Mouse (Mus musculus) 3134 (cell line): ENCODE data around the gene Sdhb.

Experiments
- DNase-seq: peaks from one replicate; pipeline ENCODE4 v3.0.0-alpha.2; 2011; ENCODE audit warnings: low spot score; ENCODE audit not compliant: insufficient read length; ENCODE audit errors: extremely low read depth

Sdhb gene

DNA sequence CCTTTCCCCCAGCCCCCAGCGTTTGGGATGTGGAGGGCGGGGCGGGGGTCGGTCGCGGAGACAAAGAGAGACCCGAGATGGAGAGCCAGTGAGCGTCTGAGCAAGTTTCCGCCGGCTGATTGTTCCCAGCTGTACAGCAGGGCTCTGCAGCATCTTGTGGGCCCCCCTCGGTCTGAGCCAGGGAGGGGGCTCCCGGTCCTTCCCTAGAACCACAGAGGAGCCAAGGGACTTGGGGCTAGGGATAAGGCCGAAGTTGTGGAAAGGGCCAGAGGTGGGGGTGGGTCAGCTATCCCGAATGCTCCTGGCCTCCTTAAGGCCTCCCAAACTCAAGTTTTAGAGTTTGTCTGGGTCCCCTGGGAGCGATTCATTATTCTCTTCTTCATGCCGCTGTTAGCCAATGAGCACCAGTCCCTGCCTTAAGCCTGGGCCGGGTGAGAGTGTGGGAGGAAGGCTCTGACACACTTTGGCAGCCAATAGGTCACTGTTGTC, 50.0 kb downstream of the Sdhb start:
- DNase-seq, result no peak

DNA sequence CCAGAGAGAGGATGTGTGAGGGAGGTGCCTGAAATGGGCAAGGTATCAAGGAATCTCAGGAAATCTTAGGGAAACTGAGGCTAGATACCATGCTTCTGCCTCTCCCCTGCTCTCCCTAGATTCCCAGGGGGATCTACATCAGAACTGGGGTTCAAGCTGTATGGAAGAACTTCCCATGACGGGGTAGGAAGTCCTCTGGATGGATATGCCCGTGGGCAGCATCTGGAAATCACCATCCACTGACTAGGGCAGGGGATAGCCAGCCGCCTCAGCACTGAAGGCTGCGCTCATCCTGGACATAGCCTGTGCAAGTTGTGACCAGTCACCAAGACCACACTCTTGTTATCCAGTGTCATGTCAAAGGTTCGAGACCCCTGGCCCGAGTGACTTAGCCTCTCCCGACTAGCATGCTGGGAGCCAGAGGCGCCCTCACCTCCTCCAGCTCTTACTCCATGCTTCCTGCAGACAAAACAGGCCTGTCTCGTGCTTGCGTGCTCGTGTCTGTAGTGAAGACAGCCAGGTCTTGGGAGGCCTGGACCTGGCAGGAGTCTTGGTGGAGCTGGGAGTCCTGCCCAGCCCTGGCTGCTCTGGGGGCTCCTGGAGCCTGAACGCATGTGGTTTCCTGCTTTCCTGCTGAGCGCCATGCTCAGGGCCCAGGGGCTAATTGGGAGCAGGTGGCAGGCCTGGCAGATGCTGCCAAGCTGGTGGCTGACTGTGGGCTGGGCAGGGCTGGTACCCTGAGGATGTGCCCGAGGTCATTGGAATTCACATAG, 50.7 kb downstream of the Sdhb start:
- peak; percentile 74 for DNase-seq

DNA sequence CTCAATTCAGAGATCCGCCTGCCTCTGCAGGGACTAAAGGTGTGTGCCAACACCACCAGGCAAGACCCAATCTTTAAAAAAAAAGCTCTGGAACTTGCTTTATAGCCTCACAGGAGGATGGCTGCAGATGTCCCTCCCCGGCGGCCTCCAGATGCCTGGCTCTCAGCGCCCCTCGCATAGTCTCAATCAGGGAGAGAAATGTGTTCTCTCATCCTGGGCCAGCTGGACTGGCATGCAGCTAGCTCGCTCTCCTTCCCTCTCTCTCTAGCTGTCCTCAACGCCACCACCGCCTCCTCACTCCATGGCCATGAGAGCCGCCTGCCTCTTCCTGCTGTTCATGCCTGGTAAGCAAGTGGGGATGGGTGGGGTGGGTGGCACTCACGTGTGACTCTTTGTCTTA, 51.6 kb downstream of the Sdhb start:
- no peak for DNase-seq

DNA sequence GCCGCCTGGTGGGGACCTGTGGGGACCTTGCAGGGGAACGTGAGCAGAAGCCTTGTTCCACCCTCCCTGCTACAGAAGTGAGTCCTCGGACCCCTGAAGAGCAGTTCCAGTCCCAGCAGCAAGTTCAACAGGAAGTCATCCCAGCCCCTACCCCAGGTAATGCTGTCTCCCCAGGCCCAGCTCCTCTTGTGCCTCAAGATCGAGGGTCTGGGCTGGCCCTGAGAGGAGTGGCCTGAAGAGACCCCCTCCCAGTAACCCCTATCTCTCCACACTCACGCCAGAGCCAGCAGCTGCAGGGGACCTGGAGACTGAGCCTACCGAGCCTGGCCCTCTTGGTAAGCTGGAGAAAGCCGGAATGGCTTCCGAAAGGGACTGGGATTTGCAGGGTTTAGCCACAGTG, 53.1 kb downstream of the Sdhb start:
- DNase-seq, result no peak

DNA sequence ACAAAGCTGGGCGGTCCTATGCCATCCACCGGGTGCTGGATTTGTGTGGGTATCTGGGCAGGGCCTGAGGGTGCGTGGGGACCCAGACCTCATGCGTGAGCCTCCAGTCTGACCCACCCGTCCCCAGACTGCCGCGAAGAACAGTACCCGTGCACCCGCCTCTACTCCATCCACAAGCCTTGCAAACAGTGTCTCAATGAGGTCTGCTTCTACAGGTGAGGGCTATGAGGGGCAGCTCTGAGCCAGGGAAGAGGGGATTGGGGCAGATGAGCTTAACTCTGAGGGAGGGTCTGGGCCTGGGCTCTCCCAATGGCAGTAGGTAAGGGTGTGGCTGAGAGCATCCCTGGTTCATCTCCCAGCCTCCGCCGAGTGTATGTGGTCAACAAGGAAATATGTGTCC, 53.9 kb downstream of the Sdhb start:
- DNase-seq, result no peak

DNA sequence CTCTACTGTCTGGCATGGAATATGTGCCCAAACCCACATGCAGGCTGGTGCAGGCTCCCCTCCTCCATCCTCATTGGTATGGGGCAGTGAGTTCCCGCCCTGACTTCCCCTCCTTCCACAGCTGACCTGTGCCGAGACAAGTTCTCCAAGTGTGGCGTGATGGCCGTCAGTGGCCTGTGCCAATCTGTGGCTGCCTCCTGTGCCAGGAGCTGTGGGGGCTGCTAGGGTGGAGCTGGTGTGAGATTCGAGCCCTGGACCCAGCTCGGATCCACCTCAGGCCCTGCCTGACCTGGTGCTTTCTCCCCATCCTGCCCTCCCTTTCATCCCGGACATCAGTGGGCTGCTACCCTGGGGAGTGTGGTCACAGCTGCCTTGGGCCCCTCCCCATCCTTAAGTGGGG, 54.4 kb downstream of the Sdhb start:
- no peak for DNase-seq

DNA sequence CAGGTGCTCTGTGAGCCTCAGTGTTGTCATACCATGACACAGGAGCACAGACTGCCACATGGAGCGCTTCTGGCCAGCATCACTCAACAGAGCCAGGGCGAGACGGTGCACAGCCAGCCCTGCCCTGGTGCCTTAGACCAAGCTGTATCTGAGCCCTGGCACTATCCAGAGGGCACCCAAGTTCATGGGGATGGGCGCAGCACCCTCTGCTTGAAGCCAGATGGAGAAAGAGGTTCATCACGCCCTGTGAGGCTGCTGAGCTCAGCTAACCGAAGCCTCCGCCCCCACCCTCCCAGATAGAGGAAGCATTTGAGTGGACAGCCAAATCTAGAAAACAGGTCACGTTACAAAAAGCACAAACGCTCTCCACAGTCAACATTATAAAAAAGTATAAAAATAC, 55.3 kb downstream of the Sdhb start:
- DNase-seq, result no peak

DNA sequence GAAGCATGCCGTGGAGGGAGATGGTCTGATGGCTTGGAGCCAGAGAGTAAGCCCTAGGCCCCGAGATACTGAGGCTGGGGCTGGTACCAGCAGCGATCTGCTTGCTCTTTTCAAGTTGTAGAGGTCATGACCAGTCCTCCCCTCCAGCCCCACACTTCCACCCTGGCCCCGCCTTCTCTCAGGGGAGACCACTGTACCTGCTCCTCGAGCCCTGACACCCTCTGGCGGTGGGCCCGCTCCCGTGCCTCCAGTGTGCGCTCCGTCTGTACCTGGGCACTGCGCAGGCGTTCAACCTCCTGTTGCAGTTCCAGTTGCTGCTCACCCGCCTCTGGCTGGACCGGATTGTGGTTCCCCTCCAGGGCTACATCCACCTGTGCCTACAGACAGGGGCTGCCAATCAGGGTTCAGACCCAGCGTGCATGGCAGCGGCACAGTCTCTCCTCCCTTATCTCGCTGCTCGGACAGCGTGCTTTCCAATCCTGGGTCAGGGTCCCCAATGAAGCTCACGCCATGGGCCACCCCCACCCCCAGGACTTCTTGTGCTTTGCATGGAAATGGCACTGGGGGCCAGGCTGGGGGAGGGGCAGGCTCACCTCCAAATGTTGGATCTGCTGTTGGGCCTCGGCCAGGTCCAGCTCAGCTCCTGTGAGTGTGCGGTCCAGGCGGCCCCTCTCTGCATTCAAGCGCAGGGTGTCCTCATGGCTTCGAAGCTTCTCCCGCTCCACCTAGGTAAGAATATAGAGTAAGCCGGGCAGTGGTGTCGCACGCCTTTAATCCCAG, 56.8 kb downstream of the Sdhb start:
- no peak for DNase-seq

DNA sequence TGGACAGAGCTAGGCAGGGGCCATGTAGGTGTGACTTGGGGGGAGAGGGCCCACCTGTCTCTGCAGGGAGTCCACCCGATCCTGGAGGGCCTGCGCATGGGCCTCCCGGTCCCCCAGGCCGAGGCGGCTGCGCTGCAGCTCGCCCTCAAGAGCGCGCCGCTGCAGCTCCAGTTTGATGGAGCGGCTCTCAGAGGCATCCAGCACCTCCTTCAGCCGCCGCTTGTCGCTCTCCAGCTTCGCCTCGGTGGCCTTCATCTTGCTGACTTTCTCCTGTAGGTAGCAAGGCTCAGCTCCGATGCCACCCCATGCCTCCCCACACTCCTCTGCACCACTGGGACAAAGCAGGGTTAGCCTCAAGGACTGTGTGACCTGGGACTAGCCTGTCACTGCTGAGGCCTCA, 59.2 kb downstream of the Sdhb start:
- DNase-seq, result no peak

DNA sequence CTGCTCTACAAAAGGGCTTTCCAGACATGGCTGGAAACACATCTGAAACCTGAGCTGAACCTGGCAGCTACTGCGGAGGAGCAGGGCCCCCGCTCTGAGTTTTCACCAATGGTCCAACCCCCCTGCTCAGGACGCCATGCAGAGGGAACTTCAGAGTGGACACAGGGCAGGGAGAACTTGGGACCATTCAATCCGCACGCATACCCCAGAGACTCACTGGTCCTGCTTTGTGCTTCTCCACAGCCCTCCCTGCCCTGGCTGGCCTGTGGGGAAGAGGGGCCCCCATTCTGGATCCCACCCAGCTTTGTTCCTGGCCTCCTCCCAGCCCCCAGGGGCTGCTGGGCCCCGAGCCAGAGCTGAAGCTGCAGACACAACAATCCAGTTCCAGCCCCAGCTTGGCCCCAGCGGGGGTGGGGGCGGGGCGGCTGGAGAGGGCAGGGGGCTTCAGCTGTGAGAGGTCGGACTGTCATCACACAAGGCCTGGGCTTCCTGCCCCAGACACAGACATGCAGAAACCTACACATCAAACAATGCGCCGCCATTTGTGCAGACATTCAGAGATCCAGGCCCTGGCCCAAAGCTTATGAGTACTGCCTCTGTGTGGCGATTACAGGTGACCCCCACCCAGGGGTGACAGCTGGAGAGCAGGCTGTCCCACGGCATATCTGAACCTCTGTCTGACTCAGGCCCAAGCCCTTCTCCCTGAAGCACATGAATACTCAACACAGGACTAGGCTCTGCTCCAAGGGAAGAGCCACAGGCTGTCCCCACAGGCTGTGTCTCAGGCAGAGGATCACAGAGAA, 60.0 kb downstream of the Sdhb start:
- no peak for DNase-seq

DNA sequence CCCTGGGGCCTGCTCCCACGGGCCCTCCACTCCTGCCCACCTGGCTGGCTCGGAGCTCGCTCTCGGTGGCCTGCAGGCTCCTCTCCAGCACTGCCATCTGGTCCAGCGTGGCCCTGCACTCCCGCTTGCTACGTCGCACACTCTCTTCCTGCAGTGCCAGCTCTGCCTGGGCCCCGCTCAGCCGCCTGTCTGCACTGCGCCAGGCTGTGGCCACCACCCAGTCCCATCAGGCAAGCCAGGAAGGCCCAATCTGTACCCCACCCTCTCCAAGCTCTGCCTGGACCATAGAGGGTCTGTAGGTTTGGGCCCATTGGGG, 60.6 kb downstream of the Sdhb start:
- DNase-seq, result no peak

DNA sequence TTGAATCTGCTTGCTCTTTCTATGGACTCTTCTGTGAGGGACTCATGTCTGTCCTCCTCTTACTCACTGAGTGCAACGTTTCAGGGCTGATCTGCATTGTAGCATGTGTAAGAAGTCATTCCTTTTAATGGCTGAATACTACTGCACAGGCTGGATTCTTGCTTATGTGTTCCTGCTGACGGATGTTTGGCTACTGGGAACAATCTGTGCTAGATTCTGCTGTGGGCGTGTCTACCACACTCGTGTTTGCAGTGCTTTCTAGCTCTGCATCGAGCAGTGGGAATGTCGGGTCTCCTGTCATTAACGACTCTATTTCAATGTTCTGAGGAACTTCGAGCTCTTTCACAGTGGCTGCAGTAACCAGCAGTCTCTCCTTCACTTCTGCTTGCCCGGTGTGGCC, 63.0 kb downstream of the Sdhb start:
- no peak for DNase-seq

DNA sequence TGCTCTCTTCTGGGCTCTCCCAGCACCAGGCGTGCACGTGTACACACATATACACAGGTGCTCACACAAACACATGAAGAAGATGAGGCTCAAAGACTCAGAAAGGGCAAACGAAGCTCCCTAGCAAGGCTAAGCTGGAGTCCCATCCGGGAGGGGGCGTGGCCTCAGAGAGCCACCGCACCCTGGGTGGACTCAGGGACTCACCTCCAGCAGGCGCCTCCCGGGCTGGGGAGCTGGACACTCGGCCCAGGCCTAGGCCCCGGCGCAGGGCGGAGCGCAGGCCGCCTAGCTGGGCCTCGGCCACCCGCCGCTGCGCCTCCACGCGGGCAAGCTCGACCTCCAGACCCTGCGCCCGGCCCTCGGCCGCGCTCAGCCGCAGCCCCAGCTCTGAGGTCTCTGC, 64.0 kb downstream of the Sdhb start:
- DNase-seq, result no peak
